Mouse (Mus musculus) heart, embryonic 13.5 days (tissue): Measurements from ENCODE around the gene Mark4. TPM values are rescaled to one million over a fixed set of nuclear protein-coding genes. Genes with fewer than 3 reads are reported as not detected.

Experiments used
- ATAC-seq: fragments of 200-750 bp; cut with Nextera tagmentation; 2 replicates; pipeline ENCODE4 v1.8.0; 2017; ENCODE audit warnings: moderate TSS enrichment; ENCODE audit not compliant: insufficient number of reproducible peaks, low FRiP score, low TSS enrichment; ENCODE audit errors: extremely low read depth
- H3K27ac ChIP-seq: fragments of 300-500 bp; sonication (generic); replicated peaks from 2 replicates; pipeline ENCODE4 v1.5.1; 2015; ENCODE audit warnings: moderate library complexity, mild to moderate bottlenecking, inconsistent platforms
- H3K27me3 ChIP-seq: fragments of 300-500 bp; sonication (generic); replicated peaks from 2 replicates; pipeline ENCODE4 v1.6.1; 2015; ENCODE audit warnings: mild to moderate bottlenecking, inconsistent platforms
- H3K36me3 ChIP-seq: fragments of 300-500 bp; sonication (generic); 2 replicates; pipeline ENCODE4 v1.6.1; 2015; ENCODE audit warnings: mild to moderate bottlenecking, inconsistent platforms
- H3K4me1 ChIP-seq: fragments of 300-500 bp; sonication (generic); 2 replicates; pipeline ENCODE4 v1.6.1; 2015; ENCODE audit warnings: inconsistent platforms
- H3K4me2 ChIP-seq: fragments of 300-500 bp; sonication (generic); 2 replicates; pipeline ENCODE4 v1.6.1; 2015; ENCODE audit warnings: inconsistent platforms, mild to moderate bottlenecking, moderate library complexity
- H3K4me3 ChIP-seq: fragments of 300-500 bp; sonication (generic); 2 replicates; pipeline ENCODE4 v1.5.1; 2015; ENCODE audit warnings: moderate library complexity, mild to moderate bottlenecking, inconsistent platforms
- H3K9ac ChIP-seq: fragments of 300-500 bp; sonication (generic); 2 replicates; pipeline ENCODE4 v1.6.1; 2015; ENCODE audit warnings: inconsistent platforms, mild to moderate bottlenecking, moderate library complexity
- H3K9me3 ChIP-seq: fragments of 300-500 bp; sonication (generic); 2 replicates; pipeline ENCODE4 v1.6.1; 2016; ENCODE audit warnings: inconsistent platforms
- WGBS: fragments of 180-500 bp; shearing (Covaris S2); methylation state at CpG from one replicate; pipeline ENCODE4 v1.1.7; 2015; ENCODE audit warnings: mixed read lengths; 5-methylcytosine and 5-hydroxymethylcytosine counted together
- polyA plus RNA-seq: library from polyadenylated mRNA; unstranded; fragments of >200 nt; fragmentation: Nextera tagmentation; extraction: Ambion mirVana; gene quantifications from 2 replicates; pipeline ENCODE4 v1.2.1, GENCODE M21; 2015

Mark4 gene
- 6.5 and 7.5 TPM in 2 replicates for polyA plus RNA-seq

GRCm38 (mm10) chr7:19458591-19459111 is at the start of gene Mark4:
TSS of gene Mark4 (minus strand) at chr7:19458821.
- WGBS = 1% methylated on average over 26 of the region's 42 CpGs
- Histone ChIP-seq H3K4me2 (peak within 1 kb of the TSS; percentile 88), H3K27me3 (no peaks in the 10 kb centered on the region), H3K9ac (peak within 1 kb of the TSS; percentile 98), H3K36me3 (peaks cover 14% of the 10 kb centered on the region), H3K4me1 (peaks cover 36% of the 10 kb centered on the region), H3K9me3 (no peaks in the 10 kb centered on the region), H3K27ac (peak within 1 kb of the TSS; percentile 89), H3K4me3 (peak within 1 kb of the TSS; percentile 83)
- ATAC-seq = peak; percentile 74

GRCm38 (mm10) chr7:19507612-19507981 is 49.0 kb upstream of the Mark4 start:
- H3K27ac ChIP-seq = peak overlapping the region; percentile 83; the same call in 1 of the 2 replicates
- peak overlapping the region; percentile 90 for H3K9ac ChIP-seq
- no peaks in the 10 kb centered on the region for H3K36me3 ChIP-seq
- no peak for ATAC-seq
- no peaks in the 10 kb centered on the region for H3K9me3 ChIP-seq
- WGBS = 5% methylated on average over 18 of the region's 18 CpGs
- H3K4me3 ChIP-seq = peak overlapping the region; percentile 79
- H3K4me1 ChIP-seq = peaks cover 26% of the 10 kb centered on the region
- H3K4me2 ChIP-seq = peak overlapping the region; percentile 88
- H3K27me3 ChIP-seq = no peaks in the 10 kb centered on the region

- ATAC-seq = no peak; the same call in 1 of the 2 replicates
- WGBS = under 1% methylated on average over 71 of the region's 71 CpGs
- H3K27ac ChIP-seq = no peak overlapping the region; the same call in 1 of the 2 replicates
Observed at GRCm38 (mm10) chr7:19506969-19507611, 48.5 kb upstream of the Mark4 start.

GRCm38 (mm10) chr7:19506326-19506725 is 47.7 kb upstream of the Mark4 start:
- Histone ChIP-seq H3K4me2 (peak overlapping the region; percentile 88), H3K4me1 (peaks cover 26% of the 10 kb centered on the region), H3K27me3 (no peaks in the 10 kb centered on the region), H3K4me3 (peak overlapping the region; percentile 79), H3K9ac (no peak overlapping the region), H3K36me3 (no peaks in the 10 kb centered on the region), H3K27ac (no peak overlapping the region), H3K9me3 (no peaks in the 10 kb centered on the region)
- 35% methylated on average over 6 of the region's 6 CpGs for WGBS
- ATAC-seq = no peak

More at GRCm38 (mm10) chr7:19506969-19507611, 48.5 kb upstream of the Mark4 start:
- Histone ChIP-seq H3K36me3 (no peaks in the 10 kb centered on the region), H3K27me3 (no peaks in the 10 kb centered on the region), H3K9me3 (no peaks in the 10 kb centered on the region), H3K4me2 (peak overlapping the region; percentile 88), H3K4me1 (peaks cover 26% of the 10 kb centered on the region), H3K4me3 (peak overlapping the region; percentile 79), H3K9ac (peak overlapping the region; percentile 90)

GRCm38 (mm10) chr7:19503481-19504068 is 45.0 kb upstream of the Mark4 start:
- Histone ChIP-seq H3K9ac (no peak overlapping the region), H3K27me3 (no peaks in the 10 kb centered on the region), H3K4me3 (no peak overlapping the region), H3K4me1 (peaks cover 16% of the 10 kb centered on the region), H3K9me3 (no peaks in the 10 kb centered on the region), H3K4me2 (no peak overlapping the region), H3K36me3 (no peaks in the 10 kb centered on the region), H3K27ac (no peak overlapping the region)
- 28% methylated on average over 5 of the region's 5 CpGs for WGBS
- ATAC-seq = no peak

GRCm38 (mm10) chr7:19501658-19502057 is 43.0 kb upstream of the Mark4 start:
- Histone ChIP-seq H3K27me3 (no peaks in the 10 kb centered on the region), H3K4me3 (no peak overlapping the region), H3K9me3 (no peaks in the 10 kb centered on the region), H3K4me2 (no peak overlapping the region), H3K27ac (no peak overlapping the region), H3K4me1 (peaks cover 4% of the 10 kb centered on the region), H3K9ac (no peak overlapping the region), H3K36me3 (no peaks in the 10 kb centered on the region)
- 68% methylated on average over 4 of the region's 4 CpGs for WGBS
- ATAC-seq = no peak

GRCm38 (mm10) chr7:19500420-19501363 is 42.1 kb upstream of the Mark4 start:
- Histone ChIP-seq H3K4me3 (no peak overlapping the region), H3K4me2 (no peak overlapping the region), H3K27ac (no peak overlapping the region), H3K27me3 (no peaks in the 10 kb centered on the region), H3K4me1 (no peaks in the 10 kb centered on the region), H3K9ac (no peak overlapping the region), H3K36me3 (no peaks in the 10 kb centered on the region), H3K9me3 (no peaks in the 10 kb centered on the region)
- WGBS = 64% methylated on average over 12 of the region's 12 CpGs
- no peak for ATAC-seq

GRCm38 (mm10) chr7:19498326-19498725 is 39.7 kb upstream of the Mark4 start:
- no peaks in the 10 kb centered on the region for H3K9me3 ChIP-seq
- H3K4me3 ChIP-seq = no peak overlapping the region
- no peak for ATAC-seq
- H3K4me1 ChIP-seq = peaks cover 6% of the 10 kb centered on the region; the same call in 1 of the 2 replicates
- H3K36me3 ChIP-seq = no peaks in the 10 kb centered on the region
- H3K9ac ChIP-seq = no peak overlapping the region
- H3K27ac ChIP-seq = no peak overlapping the region
- no peak overlapping the region for H3K4me2 ChIP-seq
- H3K27me3 ChIP-seq = 0 out of 2 replicates have a peak, but pooled peaks cover 2% of the 10 kb centered on the region
- WGBS = 65% methylated on average over 4 of the region's 4 CpGs

GRCm38 (mm10) chr7:19496214-19496555 is 37.6 kb upstream of the Mark4 start:
- Histone ChIP-seq H3K27ac (no peak overlapping the region), H3K36me3 (no peaks in the 10 kb centered on the region), H3K9ac (no peak overlapping the region), H3K4me3 (no peak overlapping the region), H3K4me2 (no peak overlapping the region), H3K4me1 (peaks cover 18% of the 10 kb centered on the region), H3K27me3 (peaks cover 20% of the 10 kb centered on the region), H3K9me3 (no peaks in the 10 kb centered on the region)
- 73% methylated on average over 5 of the region's 5 CpGs for WGBS
- no peak for ATAC-seq

- Histone ChIP-seq H3K36me3 (no peaks in the 10 kb centered on the region), H3K27ac (no peak overlapping the region), H3K4me3 (no peak overlapping the region), H3K9me3 (no peaks in the 10 kb centered on the region), H3K4me1 (peaks cover 18% of the 10 kb centered on the region), H3K4me2 (no peak overlapping the region), H3K27me3 (peaks cover 25% of the 10 kb centered on the region), H3K9ac (no peak overlapping the region)
- 60% methylated on average over 20 of the region's 20 CpGs for WGBS
- ATAC-seq = no peak
Observed at GRCm38 (mm10) chr7:19495521-19496213, 37.0 kb upstream of the Mark4 start.
